Mouse (Mus musculus) thymus, postnatal 25 days (tissue): Measurements from ENCODE around the gene Zfand3.

Experiments
- DNase-seq: peaks from one replicate; pipeline ENCODE4 v3.0.0; 2022

The Zfand3 gene

DNA sequence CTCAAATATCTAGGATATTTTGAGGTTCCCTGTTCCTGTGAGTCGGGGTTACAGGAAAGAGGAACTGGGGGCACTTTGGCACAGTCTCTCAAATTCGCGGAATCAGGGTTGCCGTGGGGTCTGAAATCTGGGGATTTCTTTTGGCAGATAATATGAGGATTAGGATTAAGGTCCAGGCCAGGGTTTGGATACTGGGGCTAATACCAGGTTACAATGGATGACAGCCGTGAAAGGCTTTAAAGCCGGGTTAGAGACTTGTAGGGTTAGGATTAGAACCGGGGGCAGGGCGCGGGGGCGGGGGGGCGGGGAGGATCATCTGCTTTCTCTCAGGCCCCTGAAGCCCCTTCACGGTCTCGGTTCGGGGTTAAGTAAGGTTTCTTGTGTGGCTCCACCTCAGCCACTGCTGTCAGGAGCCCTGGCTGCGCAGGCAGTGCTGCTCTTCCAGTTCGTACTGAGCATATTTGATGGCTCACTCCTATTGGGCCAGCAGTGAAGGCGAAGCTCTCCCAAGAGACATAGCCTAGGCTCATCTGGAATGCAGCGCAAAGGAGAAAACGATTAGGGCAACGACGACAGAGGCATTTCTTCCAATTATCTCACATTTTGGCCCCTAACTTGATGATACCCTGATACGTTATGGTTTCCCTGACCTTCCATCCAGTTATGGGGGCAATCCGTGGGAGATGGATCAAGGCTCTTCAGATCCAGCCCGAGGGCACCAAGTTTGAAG, 5.8 kb upstream of the Zfand3 start:
- DNase-seq = no peak

DNA sequence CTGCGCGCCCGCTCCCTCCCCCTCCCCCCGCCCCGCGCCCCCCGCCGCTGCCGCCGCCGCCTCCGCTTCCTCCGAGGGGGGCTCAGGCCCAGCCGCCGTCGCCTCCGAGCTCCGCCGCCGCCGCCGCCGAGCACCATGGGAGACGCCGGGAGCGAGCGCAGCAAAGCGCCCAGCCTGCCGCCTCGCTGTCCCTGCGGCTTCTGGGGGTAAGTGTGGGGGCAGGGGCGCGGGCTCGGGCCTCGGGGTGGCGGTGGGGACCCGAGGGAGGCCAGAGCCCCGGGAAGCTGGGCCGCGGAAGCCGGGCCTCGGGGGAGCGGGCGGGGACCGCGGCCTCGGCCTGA, 540 bp downstream of the Zfand3 start:
- no peak for DNase-seq

DNA sequence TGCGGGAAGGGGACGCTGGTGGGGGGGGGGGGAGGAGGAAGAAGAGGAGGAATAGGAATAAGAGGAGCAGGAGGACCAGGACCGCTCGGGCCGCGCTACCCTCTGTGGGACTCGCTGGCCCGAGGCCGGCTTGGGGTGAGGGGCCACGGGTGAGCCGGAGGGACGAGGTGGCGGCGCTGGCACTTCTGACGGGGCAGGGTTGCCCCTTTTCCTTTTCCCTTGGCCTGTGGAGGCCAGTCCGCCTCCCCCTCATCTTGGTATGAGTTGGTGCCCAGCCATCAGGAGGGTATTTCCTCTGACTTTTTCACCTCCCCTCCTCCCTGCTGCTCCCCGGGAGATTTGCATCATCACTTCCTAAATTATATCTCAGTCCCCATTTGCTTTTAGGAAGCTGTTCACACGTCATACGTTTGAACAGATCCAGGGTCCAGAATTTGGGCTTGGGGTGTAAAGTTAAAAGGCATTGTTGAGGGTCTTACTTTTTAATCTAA, 963 bp downstream of the Zfand3 start:
- DNase-seq = no peak

DNA sequence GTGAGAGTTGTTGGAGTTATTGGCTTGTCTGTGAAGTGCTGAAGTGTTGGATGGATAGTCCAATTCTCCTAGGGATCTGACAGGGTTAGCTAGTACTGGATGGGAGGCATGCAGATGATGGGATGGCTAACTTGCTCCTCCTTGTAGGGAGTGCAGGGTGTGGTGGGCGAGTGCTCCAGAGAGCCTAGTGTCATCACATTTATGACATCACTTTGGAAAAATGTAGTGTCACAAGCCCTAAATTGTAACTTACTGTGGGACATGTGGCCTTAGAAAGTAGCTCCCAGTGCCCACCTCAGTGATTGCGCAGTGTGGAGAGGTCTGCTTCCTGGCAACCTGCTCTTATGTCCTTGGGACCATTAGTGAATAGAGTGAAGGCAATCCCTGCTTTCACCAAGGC, 2.3 kb downstream of the Zfand3 start:
- no peak for DNase-seq

DNA sequence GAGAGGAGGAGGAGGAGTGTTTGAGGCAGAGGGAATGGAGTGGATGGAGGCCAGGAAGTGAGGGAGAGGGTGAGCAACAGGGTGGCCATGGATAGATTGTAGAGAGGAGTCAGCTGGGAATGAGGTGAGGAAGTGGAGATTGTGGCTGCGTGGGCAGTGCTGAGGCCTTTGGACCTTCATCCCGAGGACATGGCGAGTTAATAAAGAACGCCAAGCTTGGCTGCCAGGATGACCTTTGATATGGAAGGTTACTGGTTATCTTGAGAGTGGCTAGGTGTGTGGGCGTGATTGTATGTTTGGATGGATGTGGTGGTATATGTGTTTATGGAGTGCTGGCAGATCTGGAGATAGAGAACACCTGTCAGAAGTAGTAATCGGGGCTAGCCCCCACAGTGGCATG, 3.4 kb downstream of the Zfand3 start:
- no peak for DNase-seq

DNA sequence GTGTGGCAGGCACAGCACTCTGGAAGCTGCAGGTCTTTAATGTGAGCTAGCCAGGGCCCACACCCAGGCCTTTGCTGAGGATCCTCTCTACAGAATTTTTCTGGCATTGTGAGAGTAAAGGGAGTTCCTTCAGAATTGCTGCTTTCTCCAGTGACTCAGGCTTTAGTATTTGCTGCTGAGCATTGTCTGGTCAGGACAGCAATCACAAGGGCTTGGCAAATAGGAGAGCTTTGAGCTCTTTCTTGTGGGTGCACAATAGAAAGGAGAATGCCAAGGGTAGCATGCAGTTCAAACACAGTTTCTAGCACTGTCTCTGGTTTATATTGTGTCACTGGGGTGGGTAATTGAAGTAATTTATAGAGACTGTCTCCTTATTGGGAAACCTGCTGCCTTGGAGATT, 3.9 kb downstream of the Zfand3 start:
- no peak for DNase-seq

DNA sequence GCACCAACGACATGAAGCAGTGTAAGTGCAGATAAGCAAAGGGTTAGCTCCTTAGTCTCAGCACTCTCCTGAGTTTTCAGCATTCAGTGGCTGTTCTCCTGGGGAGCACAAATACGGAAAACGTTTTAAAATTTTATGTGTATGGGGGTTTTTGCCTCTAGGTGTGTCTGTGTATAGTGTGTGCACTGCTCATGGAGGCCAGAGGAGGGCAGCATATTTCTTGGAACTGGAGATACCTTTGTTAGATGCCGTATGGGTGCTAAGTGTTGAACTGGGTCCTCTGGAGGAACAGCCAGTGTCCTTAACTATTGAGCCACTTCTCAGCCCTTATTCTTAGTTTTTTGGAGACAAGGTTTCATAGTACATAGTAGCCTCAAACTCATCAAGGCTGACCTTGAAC, 10.1 kb downstream of the Zfand3 start:
- DNase-seq = no peak

DNA sequence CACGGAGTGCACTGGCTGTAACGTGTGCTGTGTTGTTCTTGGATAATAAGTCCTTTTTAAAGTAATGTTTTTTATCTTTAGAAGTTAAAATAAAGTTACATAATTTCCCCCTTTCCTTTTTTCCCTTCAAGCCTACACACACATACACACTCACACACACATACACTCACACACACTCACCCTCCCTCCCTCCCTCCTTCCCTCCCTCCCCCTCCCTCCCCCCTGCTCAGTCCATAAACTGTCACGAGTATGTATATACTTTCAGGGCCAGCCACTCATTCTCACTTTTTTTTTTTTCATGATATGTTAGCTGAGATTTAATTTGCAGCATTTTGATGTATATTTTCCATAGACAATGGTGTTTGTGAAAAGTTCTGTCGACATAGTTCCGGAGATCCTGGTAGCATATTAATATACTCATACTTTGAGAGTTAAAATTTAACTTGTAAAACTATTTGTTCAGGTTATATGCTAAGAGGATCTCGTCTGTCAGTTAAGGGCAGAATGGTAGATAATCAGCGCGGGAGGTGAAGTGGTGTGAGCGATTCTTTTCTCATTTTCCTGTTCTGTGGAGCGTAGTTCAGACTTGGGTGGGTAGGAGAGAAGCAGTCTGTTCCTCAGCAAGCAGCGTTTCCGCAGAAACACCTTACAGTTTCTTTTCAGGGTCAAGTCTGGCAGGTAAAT, 14.5 kb downstream of the Zfand3 start:
- no peak for DNase-seq

DNA sequence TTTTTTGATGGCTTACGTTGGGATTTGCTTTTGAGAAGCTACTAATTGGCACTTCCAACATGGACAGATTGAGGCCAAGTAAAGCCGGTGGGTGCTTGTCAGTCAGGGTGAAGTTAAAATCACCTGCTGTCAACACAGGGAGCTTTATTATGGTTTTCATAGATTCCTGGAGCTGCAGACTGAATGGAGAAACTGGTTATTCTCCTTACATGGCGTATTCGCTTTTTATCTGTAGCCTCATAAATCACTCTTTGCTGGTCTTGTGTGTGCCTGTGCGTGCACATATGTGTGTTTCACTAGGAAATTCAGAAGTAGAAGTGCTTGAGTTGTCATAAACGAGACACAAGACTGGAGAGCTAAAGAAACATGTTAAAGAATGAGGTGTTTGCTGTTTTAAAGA, 15.4 kb downstream of the Zfand3 start:
- no peak for DNase-seq

DNA sequence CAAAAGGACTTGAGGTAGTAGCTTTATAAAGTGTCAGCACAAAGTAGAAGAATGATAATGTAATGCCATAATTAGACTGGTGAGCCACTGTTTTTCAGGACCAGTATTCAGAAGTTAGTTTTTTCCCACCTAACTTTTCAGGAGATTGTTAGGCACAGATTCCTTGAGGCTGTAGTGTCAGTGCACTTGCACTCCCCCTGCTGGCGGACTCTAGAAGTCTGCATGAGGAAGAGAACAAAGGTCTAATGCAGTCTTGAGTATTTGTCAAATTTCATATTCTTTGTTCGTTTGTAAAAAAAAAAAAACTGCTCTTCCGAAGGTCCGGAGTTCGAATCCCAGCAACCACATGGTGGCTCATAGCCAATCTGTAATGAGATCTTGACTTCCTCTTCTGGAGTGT, 20.1 kb downstream of the Zfand3 start:
- DNase-seq = peak; percentile 72

DNA sequence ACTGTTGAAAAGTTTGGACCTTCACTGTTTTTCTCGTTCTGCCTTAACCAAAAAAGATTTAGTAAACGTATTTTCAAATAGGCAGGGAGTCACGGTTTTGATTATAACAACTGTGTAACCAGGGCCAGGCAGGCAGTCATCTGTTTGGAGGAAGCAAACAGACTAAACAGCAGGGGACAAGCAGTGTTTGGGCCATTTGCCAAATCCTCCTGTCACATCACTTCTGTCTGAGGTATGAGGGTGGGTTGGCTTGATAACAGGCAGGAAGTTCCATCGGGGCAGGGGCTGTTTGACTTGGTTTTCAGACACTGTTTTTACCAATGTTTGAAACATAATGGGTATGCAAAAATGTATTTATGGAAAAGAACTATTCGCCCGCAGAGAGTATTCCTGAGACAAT, 22.1 kb downstream of the Zfand3 start:
- DNase-seq = no peak

DNA sequence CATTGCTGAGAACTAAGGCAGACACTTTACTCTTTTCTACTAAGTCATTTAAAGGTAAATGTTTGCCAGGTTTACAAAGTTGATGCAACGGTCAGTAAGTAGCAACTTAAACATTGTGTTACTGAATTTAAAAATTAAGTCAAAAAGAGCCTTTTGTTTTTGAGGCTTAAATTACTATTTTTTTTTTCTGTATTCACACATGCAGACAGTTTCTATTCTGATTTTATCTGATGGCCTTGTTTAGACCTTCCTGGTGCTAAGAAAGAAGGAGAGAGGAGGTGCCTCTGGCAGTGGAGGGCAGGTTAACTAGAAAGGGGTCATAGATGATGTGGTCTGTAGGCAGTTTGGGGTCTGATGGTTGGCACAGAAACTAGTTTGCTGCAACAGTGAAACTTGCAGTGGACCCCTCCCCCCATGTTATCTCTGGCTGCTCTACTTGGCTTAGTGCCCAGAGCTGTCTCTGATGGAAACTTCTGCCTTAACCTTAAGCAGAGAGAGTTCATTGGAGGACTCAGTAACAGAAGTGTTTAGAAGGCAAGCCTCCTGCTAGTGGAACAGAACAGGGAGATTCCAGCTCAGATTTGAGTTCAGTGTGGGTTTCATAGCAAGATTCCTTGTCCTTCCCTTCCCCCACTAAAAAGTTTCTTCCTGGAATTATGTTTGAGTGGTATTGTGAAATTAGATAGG, 23.0 kb downstream of the Zfand3 start:
- peak; percentile 63 for DNase-seq

DNA sequence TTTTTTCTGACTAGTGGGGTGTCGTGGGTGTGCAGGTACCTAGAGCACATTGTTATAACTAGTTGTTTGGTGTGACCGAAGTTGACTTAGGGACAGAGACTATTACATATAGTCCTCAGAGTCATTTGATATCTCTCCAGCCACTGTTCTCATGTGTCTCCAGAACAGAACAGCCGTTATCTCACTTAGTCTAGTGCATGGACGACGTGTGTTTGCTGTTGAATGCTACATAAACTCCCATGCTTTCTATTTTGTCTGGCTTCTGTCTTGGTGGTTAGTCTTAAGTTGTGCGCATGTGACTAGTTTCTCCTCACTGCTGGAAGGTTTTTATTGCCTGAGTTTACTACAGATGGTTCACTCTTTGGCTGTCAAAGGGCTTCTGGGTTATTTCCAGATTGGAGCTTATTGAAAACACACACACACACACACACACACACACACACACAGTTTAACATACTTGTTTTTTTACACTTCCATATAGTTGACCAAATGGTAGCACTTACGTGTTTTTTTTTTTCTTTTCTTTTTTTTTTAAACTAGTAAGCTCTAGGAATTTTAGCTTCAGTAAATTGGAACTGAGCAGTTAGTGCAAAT, 25.2 kb downstream of the Zfand3 start:
- DNase-seq = no peak

DNA sequence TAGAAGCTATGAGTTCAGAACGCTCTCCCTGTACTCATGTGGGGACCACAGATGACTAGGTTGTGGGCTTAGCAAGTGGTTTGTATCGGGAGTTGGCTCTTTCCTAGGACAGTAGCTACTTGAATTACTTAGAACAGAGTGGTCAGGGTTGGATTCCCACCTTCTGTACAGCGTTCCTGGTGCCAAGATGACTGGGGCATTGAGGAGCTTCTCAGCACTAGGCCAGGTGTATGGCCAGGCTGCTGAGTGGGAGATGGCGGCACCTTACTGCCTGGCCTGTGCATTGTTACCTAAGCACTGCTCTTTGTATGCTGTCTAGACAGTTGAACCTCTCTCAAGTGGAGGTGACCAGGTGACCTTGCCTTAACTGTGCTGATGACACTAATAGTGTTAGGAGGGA, 28.3 kb downstream of the Zfand3 start:
- no peak for DNase-seq

DNA sequence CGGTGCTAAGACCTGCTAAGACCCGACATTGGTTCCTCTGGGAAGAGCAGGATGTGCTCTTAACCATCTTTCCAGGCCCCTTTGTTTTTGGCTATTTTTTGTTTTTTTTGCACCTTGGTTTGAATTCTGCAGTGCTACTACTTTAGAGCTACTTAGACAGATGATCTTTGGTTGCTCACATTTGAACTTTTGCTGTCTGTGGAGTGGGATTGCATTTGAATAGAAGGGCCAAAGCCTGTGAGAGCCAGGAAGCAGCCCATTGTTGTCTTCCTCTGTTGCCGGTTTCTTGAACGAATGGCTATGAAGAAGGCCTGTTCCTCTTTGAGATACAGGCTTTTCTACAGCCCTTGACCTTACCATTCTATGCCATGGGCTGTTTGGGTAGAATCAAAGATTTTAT, 29.5 kb downstream of the Zfand3 start:
- no peak for DNase-seq

DNA sequence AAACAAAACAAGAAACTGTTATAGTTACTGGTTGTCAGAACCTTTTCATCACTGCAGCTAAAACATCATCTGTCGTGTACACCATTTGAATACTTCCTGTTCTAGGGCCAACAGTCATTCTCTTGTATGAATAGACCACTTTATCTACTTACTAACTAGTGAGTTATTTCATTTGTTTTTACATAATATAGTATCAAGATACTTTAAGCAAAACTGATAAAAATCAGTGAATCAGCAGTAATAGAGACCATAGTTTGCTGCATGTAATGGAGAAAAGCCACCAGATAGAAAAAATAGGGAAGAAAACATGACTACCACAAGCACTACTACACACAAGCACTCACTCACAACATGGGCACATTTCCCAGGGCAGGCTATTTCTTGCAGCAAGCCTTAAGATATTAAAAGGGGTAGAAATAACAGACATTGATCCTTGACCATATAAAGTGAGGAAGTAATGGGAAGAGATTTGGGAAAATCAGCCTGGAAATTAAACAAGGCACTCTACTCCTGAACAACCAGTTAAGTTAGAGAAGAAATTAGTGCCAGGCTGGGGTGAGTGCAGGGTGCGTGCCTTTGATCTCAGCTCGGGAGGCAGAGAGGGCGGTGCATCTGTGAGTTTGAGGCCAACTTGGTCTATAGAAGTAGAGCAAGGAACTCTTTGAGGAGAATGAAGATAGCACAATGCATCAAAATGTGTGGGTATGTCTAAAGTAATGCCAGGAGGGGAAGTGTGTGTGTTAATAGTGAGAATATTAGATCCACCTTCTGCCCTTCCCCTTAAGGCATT, 30.9 kb downstream of the Zfand3 start:
- DNase-seq = peak; percentile 69

DNA sequence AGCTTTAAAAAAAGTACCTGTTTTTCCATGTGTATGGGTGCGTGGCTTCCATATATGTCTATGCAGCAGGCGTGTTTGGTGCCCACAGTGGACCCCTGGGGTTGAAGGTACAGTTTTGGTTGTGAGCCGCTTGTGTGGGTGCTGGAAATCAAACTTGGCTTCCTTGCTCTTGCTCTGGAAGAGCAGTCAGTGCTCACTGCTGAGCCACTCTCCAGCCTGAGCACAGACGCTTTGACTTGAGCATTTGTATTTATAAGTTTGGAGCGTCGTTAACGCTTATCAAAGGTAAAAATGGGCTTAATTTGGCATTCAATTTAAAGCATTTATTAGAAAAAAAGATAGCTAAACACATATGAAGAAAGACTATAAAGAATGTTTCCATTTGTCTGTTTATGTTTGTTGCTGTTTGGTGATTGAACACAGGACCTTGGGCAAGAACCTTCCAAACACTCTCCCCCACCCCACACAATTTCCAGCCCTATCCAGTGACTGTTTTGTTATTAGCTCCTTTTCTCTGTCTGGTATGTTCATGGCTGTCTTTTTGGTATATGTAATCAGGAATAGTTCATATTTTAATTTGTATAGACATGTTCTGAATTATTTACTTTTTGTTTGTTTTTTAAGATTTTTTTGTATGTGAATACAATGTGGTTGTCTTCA, 38.8 kb downstream of the Zfand3 start:
- no peak for DNase-seq

DNA sequence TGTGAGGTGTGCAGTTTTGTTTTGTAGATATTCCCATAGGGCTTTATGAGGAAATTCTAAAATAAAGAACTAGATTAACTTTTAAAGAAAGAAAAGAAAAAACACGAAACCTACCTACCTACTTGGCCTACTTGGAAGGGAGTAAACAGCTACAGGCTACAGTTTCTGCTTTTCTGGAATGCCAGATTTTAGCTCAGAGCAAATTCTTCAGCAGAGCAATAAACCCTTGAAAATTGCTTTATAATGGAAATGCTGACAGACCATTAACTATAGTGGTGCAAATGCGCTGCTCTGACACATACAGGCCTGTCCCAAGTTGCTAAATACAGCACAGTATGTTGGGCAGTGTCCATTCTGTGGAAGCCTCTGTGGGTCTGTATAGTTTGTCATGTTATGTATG, 40.6 kb downstream of the Zfand3 start:
- DNase-seq = no peak

DNA sequence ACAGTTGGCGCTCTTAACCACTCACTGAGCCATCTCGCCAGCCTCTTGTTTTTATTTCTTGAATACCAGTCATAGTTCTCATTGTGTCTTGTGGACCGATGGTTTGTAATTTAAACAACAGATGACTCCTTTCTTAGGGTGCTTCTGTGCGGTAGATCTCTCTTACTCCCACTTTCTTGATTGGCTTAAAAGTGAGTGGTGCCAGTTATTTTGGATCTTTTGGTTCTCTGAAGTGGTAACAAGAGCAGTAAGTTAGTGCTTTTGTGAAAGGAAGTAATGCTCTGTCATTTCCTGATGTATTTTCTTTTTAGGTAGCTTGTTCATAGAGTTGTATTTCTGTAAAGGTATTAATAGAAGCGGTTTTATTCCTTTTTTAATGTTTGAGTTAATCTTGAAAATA, 42.1 kb downstream of the Zfand3 start:
- DNase-seq = no peak

DNA sequence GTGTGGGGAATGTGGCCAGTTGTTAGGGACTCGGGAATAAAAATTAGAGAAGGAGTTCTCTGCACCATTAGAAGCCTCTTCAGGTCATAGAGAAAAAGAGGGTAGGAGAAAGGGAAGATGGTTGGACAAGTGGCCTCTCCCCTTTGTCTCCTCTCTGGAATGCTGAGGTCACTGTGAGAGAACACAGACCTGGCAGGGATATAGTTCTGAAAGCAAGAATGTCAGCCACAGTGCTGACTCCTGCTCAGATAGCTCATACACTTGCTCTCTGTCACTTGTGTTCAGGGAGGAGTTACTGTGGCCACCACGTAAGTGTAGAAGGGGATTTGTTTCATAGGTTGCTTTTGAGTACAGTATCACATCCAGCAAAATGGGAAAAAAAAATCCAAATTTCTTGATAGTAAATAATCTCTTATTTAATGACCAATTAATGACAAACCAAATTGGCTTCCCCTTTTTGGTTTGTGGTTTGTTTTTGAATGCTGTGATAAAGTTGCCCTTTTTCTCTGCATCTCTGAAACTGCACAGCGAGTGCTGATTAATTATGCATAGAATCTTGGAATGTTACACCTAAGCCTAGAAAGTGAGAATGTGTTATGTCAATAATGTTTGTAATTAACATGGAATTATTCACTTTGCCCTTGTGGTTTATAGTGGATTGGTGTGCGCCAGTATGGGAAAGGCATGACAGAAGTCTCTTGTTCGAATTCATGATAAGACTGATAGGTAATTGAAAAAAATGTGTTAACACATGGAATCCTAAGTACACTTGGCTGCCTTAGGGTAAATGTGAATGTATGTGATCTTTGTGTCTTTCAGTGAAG, 47.2 kb downstream of the Zfand3 start:
- DNase-seq = no peak

DNA sequence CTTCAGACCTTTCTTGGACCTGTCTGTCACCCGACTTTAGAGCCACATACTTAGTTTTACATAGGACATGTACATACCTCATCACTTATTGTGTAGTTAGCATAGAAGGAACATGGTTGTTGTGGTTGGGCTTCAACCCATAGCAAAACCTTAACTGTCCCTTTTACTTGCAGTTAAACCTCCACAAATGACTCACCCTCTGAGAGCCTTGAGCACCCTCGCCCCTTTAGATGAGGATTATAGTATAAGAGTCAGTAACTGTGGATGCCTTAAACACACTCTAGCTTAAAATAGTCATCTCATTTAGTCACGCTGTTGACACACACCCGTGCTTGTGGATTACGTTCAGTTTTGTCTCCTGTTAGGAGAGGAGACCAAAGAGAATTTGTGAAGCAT, 47.8 kb downstream of the Zfand3 start:
- no peak for DNase-seq

DNA sequence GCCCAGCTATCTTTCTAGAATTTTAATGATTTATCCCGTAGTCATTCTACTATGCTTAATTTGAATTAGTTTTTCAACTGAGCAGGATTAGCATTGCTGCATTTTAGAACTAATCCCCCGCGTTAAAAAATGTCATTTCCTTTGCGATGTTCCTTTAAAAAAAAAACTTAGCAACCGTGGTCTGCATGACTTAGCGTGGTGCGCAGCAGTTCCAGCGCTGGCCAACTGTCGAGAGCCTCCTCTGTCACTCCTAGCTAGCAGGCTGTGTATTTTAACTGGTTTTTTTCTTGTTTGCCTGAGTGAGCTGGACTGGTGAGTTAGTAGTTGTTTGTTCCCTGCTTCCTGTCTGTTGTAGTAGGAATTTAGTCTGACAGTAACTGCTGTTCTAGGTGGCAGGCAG, 48.9 kb downstream of the Zfand3 start:
- DNase-seq = no peak
